Mouse (Mus musculus) kidney, embryonic 16.5 days (tissue): ENCODE data around the gene Dync1h1. TPM values are rescaled to one million over a fixed set of nuclear protein-coding genes. Genes with fewer than 3 reads are reported as not detected.
"Not testable (repeated sequence)": the region's sequence is repeated elsewhere in the genome, so short reads cannot be mapped to it uniquely, and the experiment has no call there.

Experiments
- ATAC-seq: fragments of 200-750 bp; cut with Nextera tagmentation; 2 replicates; pipeline ENCODE4 v1.8.0; 2017; ENCODE audit warnings: moderate TSS enrichment; ENCODE audit not compliant: low FRiP score, low TSS enrichment
- H3K27ac ChIP-seq: fragments of 300-500 bp; sonication (generic); 2 replicates; pipeline ENCODE4 v1.5.1; 2014; ENCODE audit warnings: low read length
- H3K27me3 ChIP-seq: fragments of 300-500 bp; sonication (generic); 2 replicates; pipeline ENCODE4 v1.6.1; 2014; ENCODE audit warnings: low read length, control low read depth, mixed read lengths; ENCODE audit not compliant: insufficient read depth
- H3K36me3 ChIP-seq: fragments of 300-500 bp; sonication (generic); 2 replicates; pipeline ENCODE4 v1.6.1; 2014; ENCODE audit warnings: low read length, control low read depth, mixed read lengths; ENCODE audit not compliant: insufficient read depth
- H3K4me1 ChIP-seq: fragments of 300-500 bp; sonication (generic); 2 replicates; pipeline ENCODE4 v1.6.1; 2014; ENCODE audit warnings: low read length, control low read depth, mixed read lengths; ENCODE audit not compliant: insufficient read depth
- H3K4me2 ChIP-seq: fragments of 300-500 bp; sonication (generic); replicated peaks from 2 replicates; pipeline ENCODE4 v1.6.1; 2014; ENCODE audit warnings: low read depth, low read length
- H3K4me3 ChIP-seq: fragments of 300-500 bp; sonication (generic); 2 replicates; pipeline ENCODE4 v1.5.1; 2014; ENCODE audit warnings: mild to moderate bottlenecking, low read length
- H3K9ac ChIP-seq: fragments of 300-500 bp; sonication (generic); replicated peaks from 2 replicates; pipeline ENCODE4 v1.6.1; 2014; ENCODE audit warnings: low read length
- H3K9me3 ChIP-seq: fragments of 300-500 bp; sonication (generic); 2 replicates; pipeline ENCODE4 v1.6.1; 2016; ENCODE audit warnings: low read length, control low read depth
- WGBS: fragments of 180-500 bp; shearing (Covaris S2); extraction: QIAGEN DNeasy Blood & Tissue Kit; methylation state at CpG from one replicate; pipeline ENCODE4 v1.1.7; 2014; 5-methylcytosine and 5-hydroxymethylcytosine counted together
- polyA plus RNA-seq: library from polyadenylated mRNA; unstranded; fragments of >200 nt; fragmentation: Nextera tagmentation; extraction: Ambion mirVana; gene quantifications from 2 replicates; pipeline ENCODE4 v1.2.1, GENCODE M21; 2015

Gene Dync1h1
- polyA plus RNA-seq, 1 experiment from 2014 or later = 53.9 TPM

- no peaks in the 10 kb centered on the region for H3K9me3 ChIP-seq
- no peak overlapping the region for H3K4me3 ChIP-seq
- H3K4me1 ChIP-seq = no peaks in the 10 kb centered on the region
- H3K27ac ChIP-seq = peak overlapping the region; percentile 7; the same call in 1 of the 2 replicates
- peak; percentile 74 for ATAC-seq
- no peak overlapping the region for H3K4me2 ChIP-seq
- 66% methylated on average over 12 of the region's 12 CpGs for WGBS
- H3K27me3 ChIP-seq = no peaks in the 10 kb centered on the region
- H3K9ac ChIP-seq = no peak overlapping the region
- H3K36me3 ChIP-seq = peaks cover 40% of the 10 kb centered on the region
Measured at GRCm38 (mm10) chr12:110687894-110688734, 86.9 kb downstream of the Dync1h1 start.

GRCm38 (mm10) chr12:110688921-110689320, 87.7 kb downstream of the Dync1h1 start:
- H3K4me1 ChIP-seq, ATAC-seq, H3K9me3 ChIP-seq, H3K4me2 ChIP-seq, H3K9ac ChIP-seq, H3K27me3 ChIP-seq, H3K27ac ChIP-seq, H3K4me3 ChIP-seq: not testable (repeated sequence)
- 92% methylated on average over 3 of the region's 3 CpGs for WGBS
- peaks cover 43% of the 10 kb centered on the region for H3K36me3 ChIP-seq

- no peak overlapping the region for H3K9ac ChIP-seq
- H3K4me3 ChIP-seq = no peak overlapping the region
- H3K4me2 ChIP-seq = no peak overlapping the region
- no peak for ATAC-seq
- peaks cover 9% of the 10 kb centered on the region for H3K4me1 ChIP-seq
- WGBS = 93% methylated on average over 6 of the region's 6 CpGs
- no peak overlapping the region for H3K27ac ChIP-seq
- peaks cover 50% of the 10 kb centered on the region for H3K36me3 ChIP-seq
- no peaks in the 10 kb centered on the region for H3K9me3 ChIP-seq
- no peaks in the 10 kb centered on the region for H3K27me3 ChIP-seq
Measured at GRCm38 (mm10) chr12:110689919-110690643, 88.8 kb downstream of the Dync1h1 start.

- not testable (repeated sequence) for ATAC-seq, H3K27ac ChIP-seq, H3K9ac ChIP-seq, H3K9me3 ChIP-seq, H3K4me3 ChIP-seq, H3K27me3 ChIP-seq, H3K4me2 ChIP-seq
- 82% methylated on average over 5 of the region's 5 CpGs for WGBS
- Histone ChIP-seq H3K36me3 (peaks cover 41% of the 10 kb centered on the region), H3K4me1 (peaks cover 12% of the 10 kb centered on the region)
Measured at GRCm38 (mm10) chr12:110693378-110693777, 92.1 kb downstream of the Dync1h1 start.

GRCm38 (mm10) chr12:110695676-110696171, 94.5 kb downstream of the Dync1h1 start:
- H3K9ac ChIP-seq = peak overlapping the region; percentile 99
- H3K36me3 ChIP-seq = peaks cover 24% of the 10 kb centered on the region
- 0% methylated on average over 48 of the region's 55 CpGs for WGBS
- H3K27me3 ChIP-seq = no peaks in the 10 kb centered on the region
- peak overlapping the region; percentile 92 for H3K27ac ChIP-seq
- peak; percentile 69 for ATAC-seq
- H3K4me2 ChIP-seq = peak overlapping the region; percentile 84
- peaks cover 16% of the 10 kb centered on the region for H3K4me1 ChIP-seq
- H3K4me3 ChIP-seq = peak overlapping the region; percentile 100
- no peaks in the 10 kb centered on the region for H3K9me3 ChIP-seq

- H3K4me2 ChIP-seq = peak overlapping the region; percentile 84
- peak overlapping the region; percentile 100 for H3K4me3 ChIP-seq
- peak; percentile 96 for ATAC-seq
- peaks cover 16% of the 10 kb centered on the region for H3K4me1 ChIP-seq
- H3K9me3 ChIP-seq = no peaks in the 10 kb centered on the region
- WGBS = under 1% methylated on average over 88 of the region's 89 CpGs
- H3K36me3 ChIP-seq = peaks cover 22% of the 10 kb centered on the region
- peak overlapping the region; percentile 99 for H3K9ac ChIP-seq
- H3K27ac ChIP-seq = peak overlapping the region; percentile 92
- no peaks in the 10 kb centered on the region for H3K27me3 ChIP-seq
Measured at GRCm38 (mm10) chr12:110696173-110696974, 95.1 kb downstream of the Dync1h1 start.

- WGBS = 42% methylated on average over 9 of the region's 9 CpGs
- no peak for ATAC-seq
- Histone ChIP-seq H3K4me2 (peak overlapping the region; percentile 84), H3K4me1 (peaks cover 16% of the 10 kb centered on the region), H3K27ac (peak overlapping the region; percentile 86), H3K9me3 (no peaks in the 10 kb centered on the region), H3K36me3 (peaks cover 16% of the 10 kb centered on the region), H3K27me3 (no peaks in the 10 kb centered on the region), H3K4me3 (peak overlapping the region; percentile 100), H3K9ac (peak overlapping the region; percentile 93)
Measured at GRCm38 (mm10) chr12:110696975-110697400, 95.7 kb downstream of the Dync1h1 start.

- 74% methylated on average over 5 of the region's 5 CpGs for WGBS
- Histone ChIP-seq H3K4me3 (no peak overlapping the region), H3K36me3 (peaks cover 16% of the 10 kb centered on the region), H3K4me1 (peaks cover 16% of the 10 kb centered on the region), H3K4me2 (no peak overlapping the region), H3K9ac (no peak overlapping the region), H3K27ac (no peak overlapping the region), H3K9me3 (no peaks in the 10 kb centered on the region), H3K27me3 (no peaks in the 10 kb centered on the region)
- ATAC-seq = no peak
Measured at GRCm38 (mm10) chr12:110697457-110697856, 96.2 kb downstream of the Dync1h1 start.

- ATAC-seq = no peak
Measured at GRCm38 (mm10) chr12:110698080-110698479, 96.8 kb downstream of the Dync1h1 start.

More at GRCm38 (mm10) chr12:110698080-110698479, 96.8 kb downstream of the Dync1h1 start:
- Histone ChIP-seq H3K27ac (no peak overlapping the region), H3K4me3 (no peak overlapping the region), H3K36me3 (peaks cover 10% of the 10 kb centered on the region), H3K4me2 (no peak overlapping the region), H3K27me3 (no peaks in the 10 kb centered on the region), H3K4me1 (peaks cover 16% of the 10 kb centered on the region), H3K9me3 (no peaks in the 10 kb centered on the region), H3K9ac (no peak overlapping the region)
- WGBS = 86% methylated on average over 1 of the region's 1 CpGs
